Mouse (Mus musculus): ENCODE measurements around the gene Ctnnbl1.

Gene Ctnnbl1

DNA sequence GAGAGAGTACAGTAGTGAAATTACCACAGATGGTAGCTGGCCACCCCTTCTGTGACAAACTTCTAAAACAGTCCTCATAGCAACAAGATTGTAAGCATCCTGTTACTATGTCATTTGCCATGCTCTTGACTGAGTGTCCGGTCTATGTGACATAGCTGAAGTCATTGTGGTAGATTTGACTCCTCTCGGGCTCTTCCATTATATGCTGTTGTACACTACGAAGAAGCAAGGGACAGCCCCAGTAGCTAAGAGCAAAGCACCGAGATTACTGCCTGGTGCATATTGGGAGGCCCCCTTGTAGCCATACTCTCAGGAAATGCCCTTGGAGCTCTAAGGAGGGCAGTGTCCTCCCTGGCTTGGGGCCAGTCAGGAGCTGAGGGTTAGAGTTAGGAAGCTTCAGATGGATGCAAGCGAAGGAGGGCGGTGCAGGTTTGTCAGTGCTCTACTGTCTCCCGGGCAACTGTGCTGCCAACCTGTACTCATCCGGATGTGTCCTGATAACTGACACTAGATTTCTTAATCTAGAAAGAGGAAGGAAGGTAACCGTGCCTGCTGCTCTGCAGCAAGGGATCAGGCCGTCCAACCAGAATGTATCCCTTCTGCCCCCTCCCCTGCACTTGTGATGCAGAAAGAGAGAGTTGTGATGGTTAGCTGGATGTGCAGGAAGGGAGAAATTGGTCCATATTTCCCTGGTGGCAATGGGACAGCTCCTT lies 55.8 kb downstream of the Ctnnbl1 start:
- DNase-seq (ENCODE audit: extremely low spot score, low spot score): no peak

DNA sequence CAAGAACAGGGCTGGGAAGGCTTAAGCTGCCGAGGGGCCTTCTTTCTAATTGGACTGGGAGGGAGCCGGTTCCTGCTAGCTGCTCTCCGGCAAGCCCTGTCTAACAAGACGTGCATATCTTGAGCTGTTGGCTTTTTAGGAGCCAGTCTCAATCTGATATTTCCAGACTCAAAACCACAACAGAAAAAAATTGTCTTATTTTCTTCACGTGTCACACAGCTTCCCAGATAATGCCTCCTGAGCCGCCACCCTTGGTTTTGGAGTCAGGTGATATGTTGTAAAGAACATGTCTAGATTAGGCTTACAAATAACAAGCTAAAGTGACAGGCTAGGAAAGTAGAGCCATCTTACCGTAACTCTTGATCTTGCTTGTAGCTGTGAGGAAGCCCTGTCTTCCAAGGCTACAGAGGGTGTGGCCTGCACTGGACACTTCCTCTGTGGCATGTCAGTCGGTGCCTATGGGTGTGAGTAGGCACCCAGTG lies 56.7 kb downstream of the Ctnnbl1 start:
- no peak for DNase-seq (ENCODE audit: extremely low spot score, low spot score)

DNA sequence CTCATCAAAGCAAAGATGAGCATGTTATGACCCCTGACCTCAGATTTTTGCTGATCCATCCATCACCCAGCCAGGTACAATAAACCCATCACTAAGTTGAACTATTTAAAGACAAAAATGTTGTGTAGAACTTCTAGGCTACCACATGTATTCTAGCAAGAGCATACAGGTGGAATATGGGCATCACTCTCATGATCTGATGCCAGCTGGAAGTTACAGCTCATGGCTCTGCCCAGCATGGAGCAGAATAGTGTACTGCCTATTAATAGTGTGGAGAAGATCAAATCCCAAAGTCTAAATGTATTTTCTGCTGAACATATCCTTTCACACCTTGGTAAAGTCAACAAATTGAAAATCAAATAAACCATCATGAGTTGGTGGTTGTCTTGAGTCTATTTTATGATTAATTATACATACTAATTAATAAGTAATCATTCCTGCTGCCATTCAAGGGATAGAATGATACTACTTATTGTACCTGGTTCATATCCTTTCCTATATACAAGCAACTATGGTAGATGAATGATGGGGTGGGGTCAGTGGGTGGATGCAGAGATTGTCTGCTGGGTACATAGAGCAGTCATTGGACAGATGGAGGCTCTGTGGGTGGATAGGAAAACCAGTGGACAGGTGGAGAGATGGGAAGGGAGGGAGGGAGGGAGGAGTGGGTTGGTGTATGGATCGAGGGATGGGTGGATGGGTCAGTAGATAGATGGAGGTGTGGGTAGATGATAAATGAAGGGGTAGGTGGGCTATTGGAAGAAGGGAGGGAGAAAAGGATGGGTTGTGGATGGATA lies 58.6 kb downstream of the Ctnnbl1 start:
- DNase-seq (ENCODE audit: extremely low spot score, low spot score): no peak

DNA sequence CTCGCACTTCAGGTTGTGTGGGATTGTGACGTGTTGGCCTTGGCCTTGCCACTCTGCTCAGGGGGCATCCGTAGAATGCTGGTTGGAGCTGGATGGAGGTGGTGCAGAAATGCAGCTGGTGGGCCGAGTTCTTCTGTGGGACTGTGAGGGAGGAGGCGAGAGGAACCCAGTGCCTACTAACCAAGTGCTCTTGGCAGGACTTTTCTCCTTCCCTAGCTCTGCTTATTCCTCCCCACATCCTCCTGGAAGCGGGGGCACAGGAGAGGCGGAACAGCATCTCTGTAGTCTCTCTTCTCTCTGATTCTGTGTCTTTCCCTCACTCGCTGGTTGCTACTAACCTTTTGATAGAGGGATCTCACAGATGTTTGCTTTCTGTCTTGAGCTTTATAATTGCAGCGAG lies 62.3 kb downstream of the Ctnnbl1 start:
- DNase-seq (ENCODE audit: extremely low spot score, low spot score): no peak

DNA sequence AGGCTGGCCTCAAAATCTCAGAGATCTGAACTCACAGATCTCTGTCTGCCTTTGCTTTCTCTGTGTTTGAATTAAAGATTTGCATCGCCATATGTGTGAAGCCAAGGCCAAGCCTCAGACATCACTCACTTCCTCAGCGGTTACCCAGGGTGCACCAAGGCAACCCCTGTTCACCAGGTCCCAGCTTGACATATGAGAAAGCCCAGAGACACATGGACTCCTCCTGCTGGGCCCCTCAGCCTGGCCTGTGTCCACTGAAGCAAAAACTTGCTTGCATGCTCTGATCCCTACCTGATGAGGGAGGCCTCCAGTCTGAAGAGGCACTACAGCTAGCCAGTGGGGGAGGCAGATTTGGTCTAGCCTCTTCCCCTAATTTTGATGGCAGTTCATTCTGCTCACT lies 63.1 kb downstream of the Ctnnbl1 start:
- DNase-seq (ENCODE audit: extremely low spot score, low spot score): no peak

DNA sequence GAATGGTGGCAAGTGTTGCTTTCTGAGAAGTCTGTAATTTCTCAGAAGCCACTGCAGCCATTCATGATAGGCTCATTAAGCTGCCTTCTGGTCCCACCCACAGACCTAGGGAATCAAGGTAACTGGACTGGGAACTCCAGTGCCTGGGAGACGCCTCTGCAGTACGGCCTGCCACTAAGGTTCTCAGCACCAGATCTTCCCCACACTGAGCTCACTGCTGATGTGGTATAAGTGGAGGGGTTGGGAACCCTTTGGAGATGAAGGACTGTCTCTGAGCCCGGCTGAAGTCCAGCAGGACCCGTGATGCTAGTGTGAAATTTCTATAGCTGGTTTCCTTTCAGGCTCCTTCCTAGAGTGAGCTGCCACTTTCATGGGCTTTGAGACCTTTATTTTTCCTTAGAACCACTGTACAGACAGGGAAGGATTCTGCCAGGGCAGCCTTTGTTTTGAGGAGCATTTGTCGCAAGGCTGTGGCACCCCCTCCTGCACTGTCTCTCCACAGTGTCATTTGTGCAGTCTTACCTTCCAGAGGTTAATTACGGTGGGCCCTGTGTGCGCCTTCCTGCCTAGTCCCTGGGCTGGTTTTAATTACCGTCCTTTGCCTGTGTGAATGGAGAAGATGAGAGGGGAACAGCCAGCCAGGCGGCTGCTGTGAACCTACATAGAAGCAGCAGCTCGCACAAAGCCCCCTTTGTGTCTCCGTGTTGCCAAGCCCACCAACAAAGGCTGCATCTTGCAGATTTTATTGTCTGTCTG lies 63.7 kb downstream of the Ctnnbl1 start:
- DNase-seq (ENCODE audit: extremely low spot score, low spot score): peak; percentile 66

DNA sequence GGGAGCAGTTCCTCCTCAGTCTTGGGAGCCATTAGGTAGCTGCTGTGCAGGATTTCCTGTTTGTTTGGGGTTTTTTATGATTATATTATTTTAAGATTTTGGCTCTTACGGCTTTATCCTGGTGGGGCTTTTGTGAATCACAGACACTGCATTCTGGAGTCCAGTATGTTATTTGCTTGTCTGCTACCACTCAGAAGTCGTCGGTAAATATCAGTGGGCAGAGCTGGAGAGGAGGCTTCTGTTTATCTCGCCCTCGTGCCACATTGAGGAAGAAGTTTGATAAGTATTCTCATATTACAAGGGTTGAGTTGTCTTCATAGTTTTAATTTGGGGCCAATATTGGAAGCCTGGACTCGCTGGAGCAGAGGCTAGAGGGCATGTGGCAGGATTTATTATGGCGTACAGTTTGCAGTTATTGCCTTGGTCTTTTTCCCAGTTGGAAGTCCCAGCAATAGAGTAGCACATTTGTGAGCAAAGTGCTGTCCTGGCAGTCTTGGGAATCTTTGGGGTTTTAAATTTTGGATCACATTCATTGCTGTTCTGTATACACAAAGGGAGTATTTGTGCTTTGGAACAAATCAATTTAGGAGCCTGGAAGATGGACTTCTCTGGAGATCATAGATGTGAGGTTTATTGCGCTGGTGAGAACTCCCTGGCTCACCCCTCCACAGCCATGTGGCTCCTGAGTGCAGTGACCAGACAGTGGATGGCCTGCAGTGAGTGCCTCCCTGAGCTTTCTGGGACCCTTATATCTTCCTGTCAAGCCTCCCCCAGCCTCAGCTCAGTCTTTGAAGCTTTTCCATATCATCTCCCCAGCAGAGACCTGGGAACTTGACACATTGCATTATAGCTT lies 64.5 kb downstream of the Ctnnbl1 start:
- DNase-seq (ENCODE audit: extremely low spot score, low spot score): no peak

DNA sequence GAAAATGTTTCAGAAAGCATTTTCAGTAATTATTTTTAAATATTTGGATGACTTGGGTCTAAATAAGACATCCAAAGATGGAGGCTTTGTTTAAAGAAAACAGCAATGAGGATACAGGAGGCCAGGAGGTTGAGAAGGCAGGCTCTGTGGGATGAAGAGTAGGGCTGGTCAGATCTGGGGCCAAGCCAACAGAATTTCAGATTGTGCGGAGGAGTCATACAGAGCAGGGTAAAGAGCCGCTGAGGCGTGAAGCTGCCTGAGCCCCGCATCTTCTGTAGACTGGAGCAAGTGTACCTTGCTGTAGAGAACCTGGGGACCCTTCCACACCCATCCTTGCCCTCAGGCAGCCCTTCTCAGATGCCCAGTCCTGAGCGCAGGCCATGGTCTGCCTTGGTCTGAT lies 65.5 kb downstream of the Ctnnbl1 start:
- no peak for DNase-seq (ENCODE audit: extremely low spot score, low spot score)

DNA sequence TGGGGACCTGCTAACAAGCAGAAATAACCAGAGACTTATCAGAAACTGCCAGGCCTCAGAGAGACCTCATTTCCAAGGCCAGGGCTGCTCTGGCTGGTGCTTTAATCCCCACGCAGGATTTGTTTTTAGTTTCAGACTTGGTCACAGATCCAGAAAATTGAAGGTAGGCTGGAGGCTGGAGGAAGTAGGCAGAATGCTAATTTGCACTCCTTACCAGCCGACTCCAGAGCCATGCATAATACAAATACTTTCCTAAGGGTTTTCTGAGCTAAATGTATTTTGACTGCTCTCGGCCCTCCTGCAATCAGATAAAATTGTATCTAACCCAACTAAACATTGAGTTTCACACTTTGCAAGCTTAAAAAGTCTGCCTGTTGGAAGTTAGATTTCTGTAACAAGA lies 67.2 kb downstream of the Ctnnbl1 start:
- DNase-seq (ENCODE audit: extremely low spot score, low spot score): no peak

DNA sequence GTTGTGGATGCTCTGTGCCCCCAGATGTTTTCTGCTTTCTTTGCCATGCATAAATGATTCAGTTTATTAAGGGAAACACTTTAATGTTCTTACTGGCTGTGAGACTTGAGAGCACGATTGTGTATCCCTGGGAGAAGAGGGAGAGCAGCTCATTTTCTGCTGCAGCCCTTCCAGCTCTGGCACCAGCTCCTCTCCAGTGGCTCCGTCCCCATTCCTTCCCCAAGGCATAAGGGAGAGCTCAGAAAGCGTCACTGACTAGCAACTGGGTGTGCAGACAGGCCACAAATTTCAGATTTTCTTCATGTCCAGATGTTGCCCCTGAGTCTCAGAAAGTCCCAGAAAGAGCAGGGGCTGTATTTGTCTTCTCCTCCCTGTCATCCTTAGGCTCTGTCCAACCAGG lies 67.9 kb downstream of the Ctnnbl1 start:
- no peak for DNase-seq (ENCODE audit: extremely low spot score, low spot score)

DNA sequence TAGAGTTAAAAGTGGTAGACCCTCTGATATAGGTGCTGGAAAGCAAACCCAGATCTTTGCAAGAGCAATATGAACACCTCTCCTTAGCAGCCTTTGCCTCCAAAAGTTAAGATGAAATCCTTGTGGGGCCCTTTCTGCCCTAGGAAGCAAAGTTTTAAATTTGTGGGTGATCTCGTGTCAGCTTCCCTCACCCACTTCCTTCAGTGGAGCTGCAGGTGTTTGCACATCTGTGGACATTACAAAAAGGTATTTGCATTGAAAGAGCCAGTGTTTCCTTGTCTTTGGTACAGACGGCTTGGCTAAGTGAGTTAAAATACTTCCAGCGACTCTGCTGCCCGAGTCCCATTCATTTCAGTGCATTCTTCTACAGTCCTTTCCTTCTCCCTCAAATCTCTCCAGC lies 69.9 kb downstream of the Ctnnbl1 start:
- no peak for DNase-seq (ENCODE audit: extremely low spot score, low spot score)

DNA sequence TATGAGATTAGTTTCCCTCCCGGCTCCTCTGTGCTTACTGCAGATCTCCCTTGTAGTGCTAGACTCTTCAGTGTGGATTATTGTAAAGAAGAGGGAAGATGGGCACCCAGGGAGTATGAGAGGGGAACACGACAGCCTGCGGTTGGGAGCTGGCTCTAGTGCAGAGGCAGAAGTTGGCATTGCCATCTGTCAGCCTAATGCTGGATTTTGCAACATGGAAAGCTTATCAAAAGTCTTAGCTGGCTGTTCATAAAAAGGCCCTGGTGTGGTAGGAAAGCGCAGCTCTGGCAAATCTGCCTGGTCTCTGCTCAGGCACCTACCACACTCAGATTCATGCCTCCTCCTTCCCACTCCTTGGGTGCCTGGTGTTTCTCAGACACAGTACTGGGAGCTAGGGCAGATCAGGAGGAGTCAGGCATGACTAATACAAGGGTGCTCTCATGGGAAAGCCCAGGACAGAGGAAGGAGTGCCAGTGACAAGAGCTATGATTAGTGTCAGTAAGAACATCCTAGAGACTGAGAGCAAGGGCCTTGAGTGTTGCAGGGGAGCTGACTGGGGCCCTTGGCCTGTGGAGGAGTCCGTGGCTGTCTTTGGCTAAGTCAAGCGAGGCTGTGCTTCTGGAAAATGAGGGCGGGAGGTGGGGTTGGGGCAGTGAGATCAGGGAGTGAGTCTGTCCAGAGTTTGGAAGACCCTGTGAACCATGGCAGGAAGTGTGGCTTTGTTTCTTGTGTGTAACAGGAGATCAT lies 70.6 kb downstream of the Ctnnbl1 start:
- DNase-seq (ENCODE audit: extremely low spot score, low spot score): no peak

DNA sequence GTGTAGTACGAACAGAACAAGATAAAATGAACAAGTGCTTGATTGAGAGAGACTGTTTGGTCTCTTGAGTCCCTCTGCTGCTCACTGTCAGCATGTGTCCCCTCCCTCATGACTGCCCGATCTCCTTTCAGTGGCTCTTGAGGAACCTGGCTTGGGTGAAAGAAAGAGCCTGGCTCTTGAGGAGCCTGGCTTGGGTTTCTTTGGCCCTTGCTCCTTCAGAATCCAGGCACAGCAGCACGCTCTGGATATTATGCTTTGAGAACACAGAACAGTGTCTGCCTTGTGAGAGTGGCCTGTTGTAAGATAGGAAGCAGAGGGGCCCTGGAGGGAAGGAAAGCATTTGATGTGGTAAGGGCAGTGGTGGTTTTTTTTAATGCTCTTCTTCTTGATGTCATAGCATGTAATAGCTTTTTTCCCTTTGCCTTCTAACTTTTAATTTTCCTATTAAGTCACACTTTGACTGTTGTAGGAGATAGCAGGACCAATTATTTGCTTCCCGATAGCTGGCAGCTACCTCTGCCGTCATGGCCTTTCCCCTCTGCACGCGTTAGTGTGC lies 71.2 kb downstream of the Ctnnbl1 start:
- DNase-seq (ENCODE audit: extremely low spot score, low spot score): no peak

DNA sequence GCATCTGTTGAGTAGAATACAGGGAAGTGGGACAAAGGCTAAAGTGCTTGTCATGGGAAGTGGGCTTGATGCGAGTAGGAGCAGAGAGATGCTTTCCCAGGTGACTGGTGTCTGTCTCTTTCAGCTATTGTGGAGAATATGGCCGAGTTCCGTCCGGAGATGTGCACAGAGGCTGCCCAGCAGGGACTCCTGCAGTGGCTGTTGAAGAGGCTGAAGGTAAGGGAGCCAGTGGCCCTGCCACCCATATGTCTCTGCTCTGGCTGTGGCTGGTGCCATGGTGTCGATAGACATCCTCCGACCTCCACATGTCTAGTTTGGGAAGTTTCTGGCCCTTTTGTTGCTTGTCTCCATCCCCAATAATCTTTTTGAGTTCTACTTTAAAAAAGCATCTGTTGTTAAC lies 72.1 kb downstream of the Ctnnbl1 start:
- DNase-seq (ENCODE audit: extremely low spot score, low spot score): no peak

DNA sequence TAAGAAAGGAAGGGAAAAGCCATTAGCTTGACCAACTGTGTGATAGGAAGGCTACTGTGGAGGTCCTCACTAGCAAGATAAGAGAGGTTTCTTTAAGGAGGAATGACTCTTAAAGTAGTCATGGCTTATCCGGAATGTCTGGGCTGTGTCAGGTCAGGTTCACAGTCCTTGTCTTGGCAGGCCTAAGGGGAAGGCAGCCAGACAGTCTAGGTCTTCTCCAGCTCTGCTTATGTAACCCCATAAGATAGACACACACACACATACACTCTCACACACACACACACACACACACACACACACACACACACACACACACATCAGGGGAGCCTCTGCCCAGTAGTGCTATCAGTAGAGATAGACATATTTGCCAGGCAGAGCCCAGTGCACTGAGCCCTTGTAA lies 73.5 kb downstream of the Ctnnbl1 start:
- no peak for DNase-seq (ENCODE audit: extremely low spot score, low spot score)

DNA sequence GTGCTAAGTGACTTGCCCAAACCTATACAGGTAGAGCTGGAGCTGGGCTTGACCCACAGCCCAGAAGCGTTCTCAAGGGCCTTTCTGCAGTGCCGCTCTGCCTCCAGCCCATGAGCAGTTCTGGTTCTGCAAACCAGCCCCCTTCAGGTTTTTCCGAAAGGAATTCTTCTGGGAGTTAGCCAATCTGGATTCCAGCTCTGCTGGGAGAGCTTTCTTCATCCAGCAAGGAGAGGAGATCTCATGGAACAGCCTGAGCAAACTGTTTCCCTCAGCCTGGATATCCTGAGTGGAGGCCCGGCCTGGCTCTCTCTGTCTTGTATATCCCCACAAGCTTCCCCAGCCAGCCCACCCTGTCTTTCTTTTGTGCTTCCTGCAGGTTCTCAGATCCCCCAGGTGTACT lies 75.9 kb downstream of the Ctnnbl1 start:
- DNase-seq (ENCODE audit: extremely low spot score, low spot score): no peak

DNA sequence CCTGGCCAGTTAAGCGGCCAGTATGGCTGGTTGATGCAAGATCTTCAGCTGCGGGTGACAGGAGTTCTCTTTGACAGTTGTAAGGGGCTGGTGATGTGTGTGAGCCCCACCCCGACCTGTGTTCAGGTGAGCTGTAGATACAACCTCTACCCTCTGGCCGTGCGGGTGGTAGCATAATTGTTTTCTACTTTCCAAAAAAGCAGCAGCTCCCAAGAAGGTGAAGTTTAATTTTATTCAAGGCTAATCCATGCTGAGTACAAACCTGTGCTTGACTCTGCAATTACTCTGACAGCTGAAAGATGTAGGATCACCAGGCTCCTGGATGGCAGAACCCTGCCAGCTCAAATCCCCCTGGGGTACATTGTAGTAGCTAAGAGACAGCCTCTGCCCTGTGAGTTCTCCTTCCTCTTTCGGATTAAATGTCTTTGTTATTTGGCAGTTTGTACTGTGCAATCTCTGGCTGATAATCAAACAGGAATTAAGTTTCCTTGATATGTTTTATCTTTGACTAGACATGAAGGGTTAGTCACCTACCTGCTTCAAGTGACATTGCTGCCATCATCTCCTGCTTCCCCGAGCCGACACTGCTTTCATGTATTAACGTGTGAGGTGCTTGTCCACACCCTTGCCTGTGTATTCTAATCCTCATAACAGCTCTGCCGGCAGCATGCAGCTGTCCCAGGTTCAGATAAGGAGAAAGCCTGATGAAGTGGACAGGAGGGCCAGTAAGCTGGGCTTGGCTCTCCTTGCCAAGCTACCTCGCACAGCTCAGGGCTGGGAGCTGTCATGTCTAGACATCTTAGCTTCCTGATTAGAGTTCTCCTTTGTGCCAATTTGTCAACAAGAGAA lies 77.1 kb downstream of the Ctnnbl1 start:
- DNase-seq (ENCODE audit: extremely low spot score, low spot score): no peak

DNA sequence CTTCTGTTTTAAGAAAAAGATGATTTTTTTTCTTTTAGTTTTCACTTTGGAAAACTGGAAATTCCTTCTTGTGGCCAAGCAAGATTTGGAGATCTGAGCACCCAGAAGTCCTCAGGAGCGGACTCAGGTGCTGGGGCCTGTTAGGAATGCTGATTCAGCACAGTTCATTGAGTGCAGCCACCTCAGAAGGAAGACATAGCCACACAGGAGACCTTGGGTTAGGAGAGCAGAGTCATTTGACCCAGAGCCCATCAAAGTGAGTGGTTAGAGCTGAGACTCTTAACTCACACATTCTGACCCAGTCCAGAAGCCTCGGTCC lies 77.7 kb downstream of the Ctnnbl1 start:
- no peak for DNase-seq (ENCODE audit: extremely low spot score, low spot score)

DNA sequence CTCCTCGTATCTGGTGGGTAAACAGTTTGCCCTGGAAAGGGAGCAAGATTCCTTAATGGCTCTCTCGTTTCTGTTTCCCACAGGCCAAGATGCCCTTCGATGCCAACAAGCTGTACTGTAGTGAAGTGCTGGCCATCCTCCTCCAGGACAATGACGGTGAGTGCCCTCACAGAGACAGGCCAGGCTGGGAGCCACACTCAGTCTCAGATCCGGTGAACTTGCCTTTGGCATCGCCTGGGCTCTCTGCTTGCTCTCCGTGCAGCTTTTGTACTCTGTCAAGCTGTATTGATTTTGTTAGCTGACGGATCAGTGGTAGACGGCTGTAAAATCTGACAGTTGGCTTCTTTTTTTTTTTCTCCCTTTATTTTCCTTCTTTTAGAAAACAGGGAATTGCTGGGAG lies 80.5 kb downstream of the Ctnnbl1 start:
- no peak for DNase-seq (ENCODE audit: extremely low spot score, low spot score)
